ENCODE assay signal across 17 mouse cellular contexts in the genomic region with DNA sequence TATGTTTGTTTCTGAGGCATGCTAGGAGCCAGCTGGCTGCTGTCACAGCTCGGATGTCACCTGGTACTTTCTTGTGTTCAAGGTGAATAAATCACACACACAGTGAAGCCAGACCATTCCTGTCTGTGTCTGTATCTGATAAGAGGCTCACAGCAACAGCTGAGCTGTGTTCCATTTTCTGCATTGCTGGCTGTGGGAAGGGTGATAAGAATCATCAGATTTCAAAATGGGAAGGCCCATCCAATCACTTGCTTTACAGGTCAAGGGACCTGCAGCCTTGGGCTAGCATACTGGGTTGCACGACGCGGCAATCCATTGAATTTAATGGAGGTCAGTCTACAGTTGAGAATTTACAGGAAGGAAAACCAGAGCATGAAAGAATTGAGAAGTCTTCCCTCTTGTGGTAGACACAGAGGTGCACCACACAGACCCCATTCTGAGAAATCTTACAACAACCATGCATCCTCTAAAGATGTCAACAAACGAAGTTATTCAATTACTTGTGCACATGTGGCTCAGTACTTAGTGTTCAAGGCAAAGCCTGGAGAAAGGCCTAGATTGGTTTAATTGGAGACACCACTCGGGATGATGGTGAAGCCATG.
DNase-seq lines count a peak whose midpoint lies in the region; ATAC-seq and TF ChIP-seq lines count a peak whose summit lies in the region.
"Had no signal": no experiment of that assay in that cellular context is flagged by ENCODE, and none has a peak within 500 bp of the region (broad histone marks: within the 10 kb centered on the region; RNA-seq: fewer than 3 reads in every experiment).

No protein-coding gene starts in this region.

- peak; percentile 62; the same call in 1 of the 2 replicates for ATAC-seq in frontal cortex, adult (ENCODE audit: low TSS enrichment)
- ATAC-seq in monocyte, adult 5-6 weeks (replicated peaks; ENCODE audit: insufficient number of reproducible peaks, low FRiP score, low TSS enrichment, poor library complexity, severe bottlenecking), result no peak
- ATAC-seq: intestine, embryonic 15.5 days had no signal

- no peaks in the 10 kb centered on the region for H3K36me3 ChIP-seq in limb, embryonic 10.5 days
- H3K36me3 ChIP-seq: G1E; heart, embryonic 10.5 days; intestine, embryonic 15.5 days; liver, embryonic 13.5 days had no signal

- WGBS in limb, embryonic 10.5 days, result 79% methylated on average over 6 of the region's 6 CpGs

- TF ChIP-seq POLR2A in cortical plate, adult 2 months (IDR thresholded peaks at IDR 0.05; ENCODE audit: extremely low read depth, insufficient read depth, low read length), result no peak

- DNase-seq in frontal cortex, postnatal 10 days (ENCODE audit: low spot score in 2 of 2), result no peak
- DNase-seq in layer of hippocampus, adult 2 months (ENCODE audit: low spot score in 2 of 2), result no peak
- no peak for DNase-seq in layer of hippocampus, postnatal 14 days (ENCODE audit: low spot score in 2 of 2)
- peak; percentile 45 for DNase-seq in adrenal gland, postnatal 10 days
- no peak for DNase-seq in limb, embryonic 10.5 days (ENCODE audit: low spot score)
- DNase-seq: cerebellum, adult 9-10 months; layer of hippocampus, adult 9-11 months; liver, embryonic 13.5 days; lung, postnatal 4 days; right cerebral cortex, postnatal 14 days; thymus, adult 2 months had no signal

- no peaks in the 10 kb centered on the region for H3K27me3 ChIP-seq in limb, embryonic 10.5 days (ENCODE audit: low read depth, poor library complexity, severe bottlenecking)
- H3K27me3 ChIP-seq: intestine, embryonic 15.5 days; liver, embryonic 13.5 days had no signal

- no peaks in the 10 kb centered on the region for H3K9me3 ChIP-seq in limb, embryonic 10.5 days (replicated peaks)
- H3K9me3 ChIP-seq: heart, embryonic 10.5 days; intestine, embryonic 15.5 days; liver, embryonic 13.5 days had no signal

- no peak overlapping the region for H3K4me3 ChIP-seq in layer of hippocampus, adult 2 months
- H3K4me3 ChIP-seq in cortical plate, adult 2 months (ENCODE audit: insufficient read depth, low read length), result no peak overlapping the region
- H3K4me3 ChIP-seq in limb, embryonic 10.5 days, result no peak overlapping the region
- H3K4me3 ChIP-seq: heart, embryonic 10.5 days; intestine, embryonic 15.5 days; liver, embryonic 13.5 days had no signal

- peak; percentile 70 for TF ChIP-seq CTCF in layer of hippocampus, adult 2 months (conservative IDR thresholded peaks at IDR 0.05)
- peak; percentile 8; the same call in 1 of the 2 replicates for TF ChIP-seq CTCF in cortical plate, adult 2 months (IDR thresholded peaks at IDR 0.05; ENCODE audit: extremely low read depth, insufficient read depth, low read length)

- H3K27ac ChIP-seq in layer of hippocampus, adult 2 months, result no peak overlapping the region
- H3K27ac ChIP-seq in cortical plate, adult 2 months (ENCODE audit: insufficient read depth, low read length), result no peak overlapping the region
- no peak overlapping the region for H3K27ac ChIP-seq in limb, embryonic 10.5 days
- H3K27ac ChIP-seq: heart, embryonic 10.5 days; intestine, embryonic 15.5 days; liver, embryonic 13.5 days had no signal

- H3K4me1 ChIP-seq in cortical plate, adult 2 months (ENCODE audit: control insufficient read depth, insufficient read depth, low read length), result no peaks in the 10 kb centered on the region
- H3K4me1 ChIP-seq in limb, embryonic 10.5 days, result no peaks in the 10 kb centered on the region
- H3K4me1 ChIP-seq: heart, embryonic 10.5 days; intestine, embryonic 15.5 days; liver, embryonic 13.5 days had no signal
